Mouse (Mus musculus): ENCODE measurements around the gene Fgd6. TPM values are rescaled to one million over a fixed set of nuclear protein-coding genes. Genes with fewer than 3 reads are reported as not detected.

Fgd6 gene
- polyA plus RNA-seq, 1 experiment from 2014 or later: 5.0 TPM

DNA sequence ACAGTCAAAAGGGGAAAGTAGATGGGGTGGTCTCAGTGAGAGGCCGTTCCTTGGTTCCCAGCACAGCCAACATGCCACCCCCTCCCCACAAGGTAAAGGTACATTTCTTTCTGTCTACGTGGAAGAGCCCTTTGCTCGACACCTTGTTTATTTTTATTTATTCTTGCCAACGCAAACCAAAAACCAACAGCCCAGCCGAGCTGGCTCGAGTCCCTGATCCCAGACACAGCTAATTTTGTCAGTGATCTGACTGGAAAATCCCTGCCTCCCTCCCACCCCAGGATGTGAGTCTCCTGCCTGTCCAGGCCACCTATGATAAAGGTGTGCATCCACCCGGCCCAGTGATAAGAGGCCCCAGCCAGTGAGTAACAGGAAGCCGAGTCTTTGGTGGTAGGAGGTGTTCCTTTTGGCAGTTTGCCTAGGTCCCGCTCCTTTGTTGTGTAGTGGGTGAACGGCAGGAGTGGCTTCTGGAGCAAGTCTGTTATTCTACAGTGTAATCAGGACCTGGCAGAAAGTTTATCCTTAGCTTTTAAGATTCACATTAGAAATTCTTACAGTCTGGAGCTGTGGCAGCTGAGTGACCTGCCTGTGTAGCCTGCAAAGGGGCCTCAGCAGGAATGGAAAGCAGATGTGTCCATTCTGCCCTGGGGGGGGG, 36.6 kb downstream of the Fgd6 start:
- peaks cover 14% of the 10 kb centered on the region for H3K4me1 ChIP-seq (replicated peaks; ENCODE audit: control insufficient read depth, insufficient read depth, low read length)
- no peaks in the 10 kb centered on the region for H3K27me3 ChIP-seq (replicated peaks; ENCODE audit: control insufficient read depth, insufficient read depth, low read length)
- ATAC-seq (replicated peaks; ENCODE audit: low FRiP score, low TSS enrichment, low read depth): no peak
- 30% methylated on average over 10 of the region's 10 CpGs for WGBS
- no peaks in the 10 kb centered on the region for H3K9me3 ChIP-seq (ENCODE audit: control insufficient read depth, low read length)
- no peak overlapping the region for H3K9ac ChIP-seq (ENCODE audit: low read length)
- no peak overlapping the region for H3K4me2 ChIP-seq (ENCODE audit: low read length)
- peak; percentile 56 for DNase-seq (ENCODE audit: low spot score)
- peak overlapping the region; percentile 73 for H3K27ac ChIP-seq (ENCODE audit: low read depth)
- H3K4me3 ChIP-seq (ENCODE audit: low read depth, low read length): no peak overlapping the region
- H3K36me3 ChIP-seq (ENCODE audit: control insufficient read depth, insufficient read depth, low read length): no peaks in the 10 kb centered on the region

DNA sequence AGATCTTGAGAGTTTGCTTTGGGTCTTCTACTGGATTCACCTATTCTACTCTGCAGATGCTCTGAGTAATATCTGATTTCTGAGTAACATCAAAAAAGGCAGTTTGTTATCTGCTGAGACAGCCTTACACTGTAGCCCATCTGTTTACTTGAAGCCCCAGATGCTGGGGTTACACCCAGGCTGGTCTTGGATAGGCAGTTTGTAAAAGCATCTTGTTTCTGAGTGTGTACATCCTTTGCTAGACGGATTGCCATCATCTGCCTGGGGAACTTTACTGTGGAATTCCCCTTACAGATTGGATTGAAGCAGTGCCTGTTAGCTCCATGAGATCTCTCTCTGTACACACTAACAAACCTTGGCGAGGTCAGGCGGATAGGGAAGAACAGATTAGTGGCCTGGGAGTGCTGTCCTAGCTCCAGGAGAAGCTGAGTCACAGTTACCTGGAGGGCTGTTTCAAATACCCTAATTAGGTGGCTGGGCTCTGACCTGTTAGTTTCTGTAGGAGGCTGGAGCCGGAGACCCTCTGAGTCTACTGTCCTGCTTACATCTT, 37.2 kb downstream of the Fgd6 start:
- Histone ChIP-seq H3K4me3 (ENCODE audit: low read depth, low read length) (no peak overlapping the region), H3K27ac (ENCODE audit: low read depth) (peak overlapping the region; percentile 73), H3K36me3 (ENCODE audit: control insufficient read depth, insufficient read depth, low read length) (no peaks in the 10 kb centered on the region), H3K9ac (ENCODE audit: low read length) (no peak overlapping the region), H3K9me3 (ENCODE audit: control insufficient read depth, low read length) (no peaks in the 10 kb centered on the region), H3K4me1 (replicated peaks; ENCODE audit: control insufficient read depth, insufficient read depth, low read length) (peaks cover 14% of the 10 kb centered on the region), H3K4me2 (ENCODE audit: low read length) (no peak overlapping the region), H3K27me3 (replicated peaks; ENCODE audit: control insufficient read depth, insufficient read depth, low read length) (no peaks in the 10 kb centered on the region)
- no peak for ATAC-seq (replicated peaks; ENCODE audit: low FRiP score, low TSS enrichment, low read depth)
- WGBS: 46% methylated on average over 4 of the region's 4 CpGs
- no peak for DNase-seq (ENCODE audit: low spot score)

DNA sequence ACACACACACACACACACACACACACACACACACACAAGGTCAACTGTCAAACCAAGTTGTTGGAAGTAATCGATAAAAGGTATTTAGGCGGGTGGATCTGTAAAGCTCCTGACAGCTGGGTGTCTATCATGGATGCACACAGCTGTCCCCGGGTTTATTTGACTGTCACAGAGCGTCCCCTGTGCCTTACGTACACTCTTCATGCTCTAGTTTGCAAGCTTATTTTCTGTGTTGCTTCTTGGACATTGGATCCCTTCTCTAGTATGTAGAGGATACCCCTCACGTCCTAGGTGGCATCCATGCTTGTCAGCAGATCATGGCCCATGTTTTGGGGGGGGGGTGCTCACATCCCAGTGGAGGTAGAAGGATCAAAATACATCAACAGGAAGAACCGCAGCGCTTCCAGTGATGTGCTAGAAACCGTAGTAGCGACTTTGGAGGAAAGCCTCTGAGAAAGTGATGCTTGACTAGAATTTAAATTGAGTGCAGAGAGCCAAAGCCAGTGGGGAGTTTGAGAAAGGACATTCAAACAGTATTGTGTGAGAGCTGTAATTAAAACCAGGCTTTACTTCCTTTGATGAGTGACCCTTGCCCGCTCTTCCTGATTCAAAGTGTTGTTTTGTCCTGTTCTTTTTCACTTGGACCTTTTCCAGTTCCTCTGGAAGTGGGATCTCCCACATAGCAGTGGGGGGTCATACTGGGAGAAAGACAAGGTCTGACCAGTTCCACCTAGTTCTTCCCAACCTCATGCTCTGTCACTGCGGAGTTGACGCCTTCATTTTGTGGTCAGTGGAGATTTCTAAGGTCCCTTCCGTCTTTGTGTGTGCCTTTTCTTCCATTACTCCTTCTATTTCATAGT, 41.4 kb downstream of the Fgd6 start:
- no peaks in the 10 kb centered on the region for H3K9me3 ChIP-seq (ENCODE audit: control insufficient read depth, low read length)
- no peak overlapping the region for H3K9ac ChIP-seq (ENCODE audit: low read length)
- ATAC-seq (replicated peaks; ENCODE audit: low FRiP score, low TSS enrichment, low read depth) (no peak), DNase-seq (ENCODE audit: low spot score) (no peak)
- H3K36me3 ChIP-seq (ENCODE audit: control insufficient read depth, insufficient read depth, low read length): no peaks in the 10 kb centered on the region
- no peak overlapping the region for H3K4me3 ChIP-seq (ENCODE audit: low read depth, low read length)
- H3K4me2 ChIP-seq (ENCODE audit: low read length): no peak overlapping the region
- H3K4me1 ChIP-seq (replicated peaks; ENCODE audit: control insufficient read depth, insufficient read depth, low read length): peaks cover 17% of the 10 kb centered on the region
- no peaks in the 10 kb centered on the region for H3K27me3 ChIP-seq (replicated peaks; ENCODE audit: control insufficient read depth, insufficient read depth, low read length)
- 84% methylated on average over 14 of the region's 14 CpGs for WGBS
- H3K27ac ChIP-seq (ENCODE audit: low read depth): no peak overlapping the region

DNA sequence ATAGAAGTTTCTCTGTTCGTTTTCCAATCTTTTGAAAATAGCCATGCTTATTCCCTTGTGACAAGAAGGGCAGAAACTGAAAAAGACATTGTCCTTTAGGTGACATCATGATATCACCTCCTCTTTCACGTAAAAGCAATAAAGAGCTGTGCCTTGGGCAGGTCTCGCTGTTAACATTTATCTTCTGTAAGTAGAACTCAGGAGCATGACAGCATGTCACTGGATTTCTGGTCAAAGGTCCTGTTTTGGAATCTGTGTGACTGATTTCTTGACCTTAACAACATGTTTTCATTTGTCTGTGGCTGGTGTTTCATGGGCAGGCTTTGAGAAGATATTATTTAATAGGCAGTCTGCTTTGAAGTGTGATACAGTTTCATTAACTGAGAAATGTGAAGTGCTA, 44.9 kb downstream of the Fgd6 start:
- H3K27me3 ChIP-seq (replicated peaks; ENCODE audit: control insufficient read depth, insufficient read depth, low read length): no peaks in the 10 kb centered on the region
- H3K9ac ChIP-seq (ENCODE audit: low read length): no peak overlapping the region
- no peak for ATAC-seq (replicated peaks; ENCODE audit: low FRiP score, low TSS enrichment, low read depth)
- no peak overlapping the region for H3K4me2 ChIP-seq (ENCODE audit: low read length)
- H3K9me3 ChIP-seq (ENCODE audit: control insufficient read depth, low read length): no peaks in the 10 kb centered on the region
- no peak for DNase-seq (ENCODE audit: low spot score)
- H3K27ac ChIP-seq (ENCODE audit: low read depth): no peak overlapping the region
- WGBS: 60% methylated on average over 3 of the region's 3 CpGs
- H3K4me3 ChIP-seq (ENCODE audit: low read depth, low read length): no peak overlapping the region
- H3K36me3 ChIP-seq (ENCODE audit: control insufficient read depth, insufficient read depth, low read length): no peaks in the 10 kb centered on the region
- H3K4me1 ChIP-seq (replicated peaks; ENCODE audit: control insufficient read depth, insufficient read depth, low read length): 0 out of 2 replicates have a peak, but pooled peaks cover 11% of the 10 kb centered on the region

DNA sequence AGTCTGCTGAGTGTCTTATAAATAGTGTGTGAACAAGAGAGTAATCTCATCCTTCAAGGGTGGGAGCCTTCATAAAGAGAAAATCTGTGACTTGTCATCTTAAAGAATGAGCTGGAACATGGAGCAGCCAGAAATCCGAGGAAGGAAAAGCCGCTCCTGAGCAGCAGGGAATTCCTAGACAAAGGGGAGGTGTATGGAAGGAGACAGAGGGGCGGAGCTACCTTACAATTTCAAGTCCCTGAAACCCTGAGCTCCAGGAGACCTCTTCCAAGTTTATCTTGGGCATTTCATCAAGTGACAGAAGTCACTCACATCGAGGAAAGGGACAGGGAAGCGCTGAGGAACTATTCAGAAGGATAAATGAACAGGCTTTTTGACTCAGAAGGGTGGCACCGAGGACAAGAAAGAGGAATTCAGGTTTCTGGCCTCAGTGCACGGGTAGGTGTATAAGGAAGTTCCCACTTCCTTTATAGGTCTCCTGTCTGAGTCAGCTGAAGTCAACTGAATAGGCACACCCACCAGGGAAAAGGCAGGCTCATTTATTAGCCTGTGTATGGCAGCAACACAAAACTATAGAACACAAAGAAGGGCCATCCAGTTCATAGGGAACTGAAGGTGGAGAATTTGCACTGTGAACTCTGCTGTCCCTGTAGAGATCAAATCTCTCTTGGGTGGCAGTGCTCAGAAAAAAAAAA, 46.4 kb downstream of the Fgd6 start:
- H3K4me1 ChIP-seq (replicated peaks; ENCODE audit: control insufficient read depth, insufficient read depth, low read length): peaks cover 15% of the 10 kb centered on the region
- ATAC-seq (replicated peaks; ENCODE audit: low FRiP score, low TSS enrichment, low read depth) (peak; percentile 30; the same call in 1 of the 2 replicates), DNase-seq (ENCODE audit: low spot score) (no peak)
- no peaks in the 10 kb centered on the region for H3K27me3 ChIP-seq (replicated peaks; ENCODE audit: control insufficient read depth, insufficient read depth, low read length)
- no peak overlapping the region for H3K9ac ChIP-seq (ENCODE audit: low read length)
- H3K36me3 ChIP-seq (ENCODE audit: control insufficient read depth, insufficient read depth, low read length): no peaks in the 10 kb centered on the region
- H3K9me3 ChIP-seq (ENCODE audit: control insufficient read depth, low read length): no peaks in the 10 kb centered on the region
- 45% methylated on average over 7 of the region's 7 CpGs for WGBS
- no peak overlapping the region for H3K4me3 ChIP-seq (ENCODE audit: low read depth, low read length)
- 0 out of 2 replicates have a peak overlapping the region, but pooled peaks have one; percentile 18 for H3K4me2 ChIP-seq (ENCODE audit: low read length)
- no peak overlapping the region for H3K27ac ChIP-seq (ENCODE audit: low read depth)

DNA sequence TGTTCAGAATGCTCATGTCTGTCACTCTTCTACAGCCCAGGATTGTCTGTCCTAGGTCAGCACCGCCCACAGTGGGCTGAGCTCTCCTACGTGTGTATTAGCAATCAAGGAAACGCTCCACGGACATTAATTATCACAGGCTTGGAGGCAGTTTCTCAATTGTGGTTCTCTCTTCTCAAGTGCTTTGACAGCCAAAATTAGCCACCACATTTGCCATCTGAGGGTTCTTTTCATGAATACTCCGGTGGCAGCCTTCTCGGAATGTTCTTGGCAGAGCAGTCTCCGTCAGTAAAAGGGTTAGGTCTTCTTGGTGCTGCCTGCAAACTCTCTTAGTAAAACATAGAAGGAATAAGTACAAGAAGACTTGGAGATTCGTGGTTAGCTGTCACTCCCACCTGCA, 50.5 kb downstream of the Fgd6 start:
- 0 out of 2 replicates have a peak, but pooled peaks cover 2% of the 10 kb centered on the region for H3K9me3 ChIP-seq (ENCODE audit: control insufficient read depth, low read length)
- H3K4me3 ChIP-seq (ENCODE audit: low read depth, low read length): no peak overlapping the region
- no peaks in the 10 kb centered on the region for H3K36me3 ChIP-seq (ENCODE audit: control insufficient read depth, insufficient read depth, low read length)
- no peak overlapping the region for H3K4me2 ChIP-seq (ENCODE audit: low read length)
- no peaks in the 10 kb centered on the region for H3K27me3 ChIP-seq (replicated peaks; ENCODE audit: control insufficient read depth, insufficient read depth, low read length)
- no peak overlapping the region for H3K9ac ChIP-seq (ENCODE audit: low read length)
- WGBS: 85% methylated on average over 8 of the region's 8 CpGs
- ATAC-seq (replicated peaks; ENCODE audit: low FRiP score, low TSS enrichment, low read depth) (no peak), DNase-seq (ENCODE audit: low spot score) (no peak)
- H3K4me1 ChIP-seq (replicated peaks; ENCODE audit: control insufficient read depth, insufficient read depth, low read length): peaks cover 18% of the 10 kb centered on the region
- no peak overlapping the region for H3K27ac ChIP-seq (ENCODE audit: low read depth)

DNA sequence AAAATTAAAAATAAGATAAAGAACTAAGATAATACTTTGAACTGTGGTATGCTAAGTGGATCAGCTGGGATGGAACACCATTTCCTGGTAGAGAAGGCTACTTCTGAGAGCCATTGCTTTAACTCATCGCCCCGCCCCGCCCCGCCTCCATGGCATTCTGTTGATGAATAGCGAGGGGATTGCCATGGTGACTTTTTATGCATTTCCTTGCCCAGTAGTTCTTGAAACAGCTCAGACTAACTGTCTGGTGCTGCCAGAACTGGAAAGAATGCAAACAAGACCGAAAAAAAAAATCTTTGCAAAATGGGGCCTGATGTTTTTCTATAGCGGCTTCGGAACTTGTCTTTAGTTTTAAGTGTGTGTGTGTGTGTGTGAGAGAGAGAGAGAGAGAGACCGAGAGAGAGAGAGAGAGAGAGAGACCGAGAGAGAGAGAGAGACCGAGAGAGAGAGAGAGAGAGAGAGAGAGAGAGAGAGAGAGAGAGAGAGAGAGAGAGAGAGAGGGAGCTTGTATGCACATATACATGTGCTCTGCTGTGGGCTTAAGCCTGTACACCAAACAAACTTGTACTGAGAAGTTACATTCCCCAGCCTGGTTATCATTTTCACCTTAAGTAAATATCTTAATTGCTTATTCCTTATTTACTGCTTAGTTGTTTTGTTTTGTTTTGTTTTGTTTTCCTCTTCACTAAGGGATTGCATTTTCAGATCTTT, 51.7 kb downstream of the Fgd6 start:
- H3K36me3 ChIP-seq (ENCODE audit: control insufficient read depth, insufficient read depth, low read length): 0 out of 2 replicates have a peak, but pooled peaks cover 3% of the 10 kb centered on the region
- no peak overlapping the region for H3K4me3 ChIP-seq (ENCODE audit: low read depth, low read length)
- H3K9ac ChIP-seq (ENCODE audit: low read length): no peak overlapping the region
- H3K27ac ChIP-seq (ENCODE audit: low read depth): 0 out of 2 replicates have a peak overlapping the region, but pooled peaks have one; percentile 16
- H3K27me3 ChIP-seq (replicated peaks; ENCODE audit: control insufficient read depth, insufficient read depth, low read length): no peaks in the 10 kb centered on the region
- WGBS: 60% methylated on average over 8 of the region's 11 CpGs
- DNase-seq (ENCODE audit: low spot score): peak; percentile 65
- H3K4me2 ChIP-seq (ENCODE audit: low read length): peak overlapping the region; percentile 11; the same call in 1 of the 2 replicates
- H3K4me1 ChIP-seq (replicated peaks; ENCODE audit: control insufficient read depth, insufficient read depth, low read length): peaks cover 9% of the 10 kb centered on the region
- no peak for ATAC-seq (replicated peaks; ENCODE audit: low FRiP score, low TSS enrichment, low read depth)
- H3K9me3 ChIP-seq (ENCODE audit: control insufficient read depth, low read length): peaks cover 2% of the 10 kb centered on the region; the same call in 1 of the 2 replicates

DNA sequence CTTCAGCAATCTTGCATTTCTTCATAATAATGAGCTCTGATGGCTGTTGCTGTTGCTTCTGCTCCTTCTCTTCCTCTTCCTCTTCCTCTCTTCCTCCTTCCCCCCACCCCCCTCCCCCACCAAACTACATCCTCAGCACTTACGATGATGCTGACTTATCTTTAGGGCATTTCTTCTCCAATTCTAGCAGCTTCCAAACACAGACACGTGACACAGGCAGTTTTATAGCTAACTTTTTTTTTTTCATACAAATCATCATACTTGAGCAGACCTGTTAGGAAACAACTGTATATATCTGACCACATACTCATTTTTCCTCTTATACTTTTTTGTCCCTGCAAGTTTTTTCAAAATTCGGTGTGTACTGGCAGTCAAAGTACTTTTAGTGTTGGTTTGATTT, 54.2 kb downstream of the Fgd6 start:
- Histone ChIP-seq H3K9ac (ENCODE audit: low read length) (no peak overlapping the region), H3K4me3 (ENCODE audit: low read depth, low read length) (no peak overlapping the region), H3K4me1 (replicated peaks; ENCODE audit: control insufficient read depth, insufficient read depth, low read length) (peaks cover 6% of the 10 kb centered on the region), H3K36me3 (ENCODE audit: control insufficient read depth, insufficient read depth, low read length) (0 out of 2 replicates have a peak, but pooled peaks cover 3% of the 10 kb centered on the region), H3K9me3 (ENCODE audit: control insufficient read depth, low read length) (peaks cover 2% of the 10 kb centered on the region; the same call in 1 of the 2 replicates), H3K27me3 (replicated peaks; ENCODE audit: control insufficient read depth, insufficient read depth, low read length) (no peaks in the 10 kb centered on the region), H3K27ac (ENCODE audit: low read depth) (no peak overlapping the region), H3K4me2 (ENCODE audit: low read length) (no peak overlapping the region)
- DNase-seq (ENCODE audit: low spot score): no peak
- 82% methylated on average over 3 of the region's 3 CpGs for WGBS
- ATAC-seq (replicated peaks; ENCODE audit: low FRiP score, low TSS enrichment, low read depth): no peak
